Mouse (Mus musculus): ENCODE measurements around the gene Pth2r.

Pth2r gene

GRCm38 (mm10) chr1:65281756-65282155 lies at the start of gene Pth2r:
TSS of gene Pth2r (plus strand) at chr1:65282056.
- no peak for DNase-seq

GRCm38 (mm10) chr1:65237712-65238111 lies 44.1 kb upstream of the Pth2r start:
- DNase-seq, result no peak

- no peak for DNase-seq
Measured at GRCm38 (mm10) chr1:65245637-65246036, 36.2 kb upstream of the Pth2r start.

- no peak for DNase-seq
Measured at GRCm38 (mm10) chr1:65280461-65280860, 1.4 kb upstream of the Pth2r start.

- no peak for DNase-seq
Measured at GRCm38 (mm10) chr1:65282766-65283165, 910 bp downstream of the Pth2r start.

GRCm38 (mm10) chr1:65308476-65308875 lies 26.6 kb downstream of the Pth2r start:
- DNase-seq, result no peak

- no peak for DNase-seq
Measured at GRCm38 (mm10) chr1:65311214-65311933, 29.5 kb downstream of the Pth2r start.

- DNase-seq, result no peak
Measured at GRCm38 (mm10) chr1:65312118-65312517, 30.3 kb downstream of the Pth2r start.

GRCm38 (mm10) chr1:65312896-65313295 lies 31.0 kb downstream of the Pth2r start:
- DNase-seq, result no peak

- no peak for DNase-seq
Measured at GRCm38 (mm10) chr1:65314054-65315021, 32.5 kb downstream of the Pth2r start.

GRCm38 (mm10) chr1:65315022-65315407 lies 33.2 kb downstream of the Pth2r start:
- no peak for DNase-seq

- no peak for DNase-seq
Measured at GRCm38 (mm10) chr1:65334026-65334425, 52.2 kb downstream of the Pth2r start.

- DNase-seq, result no peak
Measured at GRCm38 (mm10) chr1:65337768-65338167, 55.9 kb downstream of the Pth2r start.

- no peak for DNase-seq
Measured at GRCm38 (mm10) chr1:65340240-65340639, 58.4 kb downstream of the Pth2r start.

GRCm38 (mm10) chr1:65352979-65353378 lies 71.1 kb downstream of the Pth2r start:
- no peak for DNase-seq

GRCm38 (mm10) chr1:65354153-65354552 lies 72.3 kb downstream of the Pth2r start:
- DNase-seq, result no peak

- no peak for DNase-seq
Measured at GRCm38 (mm10) chr1:65388328-65388727, 106.5 kb downstream of the Pth2r start.

- no peak for DNase-seq
Measured at GRCm38 (mm10) chr1:65389621-65390020, 107.8 kb downstream of the Pth2r start.

GRCm38 (mm10) chr1:65407441-65407840 lies 125.6 kb downstream of the Pth2r start:
- no peak for DNase-seq

GRCm38 (mm10) chr1:65420909-65421308 lies 139.1 kb downstream of the Pth2r start:
- no peak for DNase-seq

- no peak for DNase-seq
Measured at GRCm38 (mm10) chr1:65422501-65423010, 140.7 kb downstream of the Pth2r start.

Measured in thymus, adult 18-20 months (tissue).